Mouse (Mus musculus) heart, embryonic 10.5 days (tissue): ENCODE measurements at regions not wholly inside any gene's neighbourhood (a gene's known extent, or its start where the extent isn't known, plus 50 kb on each side); places are given as distances from the start of the nearest gene placed in this dataset.

Experiments
- DNase-seq: peaks from one replicate; pipeline ENCODE4 v3.0.0-alpha.2; 2017; ENCODE audit warnings: low spot score
- H3K27ac ChIP-seq: fragments of 300-500 bp; sonication (generic); 2 replicates; pipeline ENCODE4 v1.5.1; 2016; ENCODE audit warnings: mild to moderate bottlenecking
- H3K27me3 ChIP-seq: fragments of 300-500 bp; sonication (generic); 2 replicates; pipeline ENCODE4 v1.6.1; 2016; ENCODE audit warnings: mild to moderate bottlenecking; ENCODE audit not compliant: poor library complexity, insufficient read depth, severe bottlenecking
- H3K36me3 ChIP-seq: fragments of 300-500 bp; sonication (generic); 2 replicates; pipeline ENCODE4 v1.6.1; 2016; ENCODE audit warnings: mild to moderate bottlenecking, moderate library complexity
- H3K4me1 ChIP-seq: fragments of 300-500 bp; sonication (generic); 2 replicates; pipeline ENCODE4 v1.6.1; 2016; ENCODE audit warnings: mild to moderate bottlenecking
- H3K4me3 ChIP-seq: fragments of 300-500 bp; sonication (generic); 2 replicates; pipeline ENCODE4 v1.5.1; 2016; ENCODE audit warnings: mild to moderate bottlenecking, moderate library complexity
- H3K9me3 ChIP-seq: fragments of 300-500 bp; sonication (generic); 2 replicates; pipeline ENCODE4 v1.6.1; 2016; ENCODE audit warnings: mild to moderate bottlenecking, moderate library complexity
- WGBS: fragments of 180-500 bp; shearing (Covaris S2); methylation state at CpG from one replicate; pipeline ENCODE4 v1.1.7; 2016; 5-methylcytosine and 5-hydroxymethylcytosine counted together

DNA sequence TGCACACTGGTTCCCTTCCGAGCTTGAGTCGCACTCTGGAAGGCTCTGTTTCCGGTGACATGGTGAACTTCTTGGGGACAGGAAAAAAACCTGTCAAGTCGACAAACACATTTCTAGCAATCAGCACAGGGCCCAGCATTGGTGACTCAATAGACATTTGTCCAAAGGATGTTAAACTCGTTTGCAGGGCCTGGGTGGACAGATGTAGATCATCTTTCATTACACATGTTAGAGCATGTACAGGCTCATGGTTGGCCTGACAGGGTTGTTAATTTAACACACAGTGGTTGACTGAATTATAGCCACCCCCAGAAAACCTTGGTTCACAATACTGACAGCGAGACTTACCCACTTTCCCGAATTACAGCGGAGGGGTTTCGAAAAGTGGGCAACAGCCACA lies 288.6 kb upstream of the Zfp64 start:
- Histone ChIP-seq H3K27me3 (no peaks in the 10 kb centered on the region), H3K4me3 (no peak overlapping the region), H3K27ac (no peak overlapping the region), H3K9me3 (no peaks in the 10 kb centered on the region), H3K36me3 (no peaks in the 10 kb centered on the region), H3K4me1 (peaks cover 7% of the 10 kb centered on the region; the same call in 1 of the 2 replicates)
- 79% methylated on average over 9 of the region's 9 CpGs for WGBS
- peak; percentile 54 for DNase-seq

- WGBS: 94% methylated on average over 4 of the region's 4 CpGs
- Histone ChIP-seq H3K9me3 (no peaks in the 10 kb centered on the region), H3K27me3 (no peaks in the 10 kb centered on the region), H3K4me1 (peaks cover 7% of the 10 kb centered on the region; the same call in 1 of the 2 replicates), H3K4me3 (no peak overlapping the region), H3K36me3 (no peaks in the 10 kb centered on the region), H3K27ac (no peak overlapping the region)
- no peak for DNase-seq
These were observed 282.5 kb upstream of the Zfp64 start for GRCm38 (mm10) chr2:169237856-169238255.

- no peak for DNase-seq
- WGBS: 90% methylated on average over 9 of the region's 9 CpGs
- H3K4me1 ChIP-seq: peaks cover 7% of the 10 kb centered on the region; the same call in 1 of the 2 replicates
- H3K36me3 ChIP-seq: no peaks in the 10 kb centered on the region
- H3K27me3 ChIP-seq: no peaks in the 10 kb centered on the region
- H3K9me3 ChIP-seq: no peaks in the 10 kb centered on the region
- no peak overlapping the region for H3K27ac ChIP-seq
- no peak overlapping the region for H3K4me3 ChIP-seq
These were observed 281.9 kb upstream of the Zfp64 start for GRCm38 (mm10) chr2:169237321-169237720.

GRCm38 (mm10) chr2:169234368-169235070 lies 279.1 kb upstream of the Zfp64 start:
- 88% methylated on average over 11 of the region's 11 CpGs for WGBS
- no peaks in the 10 kb centered on the region for H3K9me3 ChIP-seq
- H3K27me3 ChIP-seq: no peaks in the 10 kb centered on the region
- H3K4me1 ChIP-seq: no peaks in the 10 kb centered on the region
- DNase-seq: no peak
- no peak overlapping the region for H3K4me3 ChIP-seq
- no peaks in the 10 kb centered on the region for H3K36me3 ChIP-seq
- no peak overlapping the region for H3K27ac ChIP-seq

DNA sequence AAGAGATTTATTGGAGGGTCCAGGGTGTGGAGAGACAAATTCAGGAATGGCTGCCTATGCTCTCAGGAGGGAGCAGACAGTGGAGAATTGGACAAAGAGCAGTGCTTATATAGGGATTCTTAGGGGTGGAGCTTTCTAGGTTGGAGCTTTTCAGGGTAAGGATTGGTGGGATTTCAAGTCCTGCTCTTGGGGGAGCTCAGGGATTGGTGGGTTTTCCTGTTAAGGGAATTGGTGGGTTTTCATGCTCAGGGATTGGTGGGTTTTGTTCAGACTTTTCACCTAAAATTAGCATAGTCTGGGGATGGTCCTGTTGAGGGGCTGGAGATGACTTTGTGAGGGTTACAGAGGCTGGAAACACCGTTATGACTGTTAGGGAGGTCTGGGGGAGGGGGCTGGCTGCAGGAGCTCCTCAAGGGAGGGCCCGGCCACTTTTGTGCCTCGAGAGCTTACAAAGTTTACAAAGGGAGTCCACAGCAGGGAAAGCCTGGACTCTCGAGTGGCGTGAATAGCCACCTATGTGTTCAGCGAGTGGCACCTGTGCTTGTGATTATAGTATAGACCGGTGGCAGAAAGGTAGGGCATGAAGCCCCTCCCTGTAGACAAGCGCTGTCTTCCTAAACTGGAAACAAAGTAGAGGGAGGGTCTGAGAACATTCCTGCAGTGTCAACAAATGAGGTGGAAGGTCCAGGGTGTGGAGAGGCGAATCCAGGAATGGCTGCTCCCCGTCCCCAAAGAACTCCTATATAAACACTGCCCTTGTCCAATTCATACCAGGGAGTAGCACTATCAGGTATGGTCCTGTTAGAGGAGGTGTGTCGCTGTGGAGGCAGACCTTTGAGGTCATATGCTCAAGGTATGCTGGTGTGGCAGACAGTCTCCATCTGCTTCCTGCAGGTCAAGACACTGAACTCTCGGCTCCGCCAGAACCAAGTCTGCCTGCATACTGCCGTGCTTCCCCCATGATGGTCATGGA lies 278.1 kb upstream of the Zfp64 start:
- Histone ChIP-seq H3K27ac (no peak overlapping the region), H3K9me3 (no peaks in the 10 kb centered on the region), H3K4me1 (no peaks in the 10 kb centered on the region), H3K36me3 (no peaks in the 10 kb centered on the region), H3K27me3 (no peaks in the 10 kb centered on the region), H3K4me3 (no peak overlapping the region)
- 80% methylated on average over 14 of the region's 14 CpGs for WGBS
- DNase-seq: no peak

- H3K27ac ChIP-seq: no peak overlapping the region
- no peaks in the 10 kb centered on the region for H3K27me3 ChIP-seq
- H3K9me3 ChIP-seq: no peaks in the 10 kb centered on the region
- peak; percentile 39 for DNase-seq
- 0 out of 2 replicates have a peak, but pooled peaks cover 3% of the 10 kb centered on the region for H3K4me1 ChIP-seq
- H3K4me3 ChIP-seq: no peak overlapping the region
- 85% methylated on average over 8 of the region's 8 CpGs for WGBS
- H3K36me3 ChIP-seq: no peaks in the 10 kb centered on the region
These were observed 266.9 kb upstream of the Zfp64 start for GRCm38 (mm10) chr2:169222264-169222663.

DNA sequence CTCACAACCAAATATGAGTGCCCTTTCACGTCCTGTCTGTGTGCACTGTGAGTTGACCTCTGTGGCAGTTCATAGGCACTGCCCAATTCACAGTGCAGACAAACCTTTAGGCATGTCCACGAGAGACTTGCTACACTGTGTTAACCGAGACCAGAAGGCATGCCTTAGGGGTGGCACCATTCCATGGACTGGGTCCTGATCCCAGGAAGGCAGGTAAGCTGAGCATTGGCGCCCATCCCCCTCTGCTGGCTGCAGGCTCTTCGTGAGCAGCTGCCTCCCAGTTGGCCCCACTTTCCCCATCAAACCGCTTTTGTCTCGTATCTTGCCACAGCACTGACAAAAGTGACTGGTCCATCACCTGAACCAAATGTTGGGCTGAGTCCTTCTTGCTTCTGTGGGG lies 265.8 kb upstream of the Zfp64 start:
- H3K4me3 ChIP-seq: no peak overlapping the region
- DNase-seq: no peak
- H3K27me3 ChIP-seq: no peaks in the 10 kb centered on the region
- H3K9me3 ChIP-seq: no peaks in the 10 kb centered on the region
- H3K27ac ChIP-seq: no peak overlapping the region
- H3K36me3 ChIP-seq: no peaks in the 10 kb centered on the region
- WGBS: 65% methylated on average over 7 of the region's 7 CpGs
- H3K4me1 ChIP-seq: 0 out of 2 replicates have a peak, but pooled peaks cover 3% of the 10 kb centered on the region

DNA sequence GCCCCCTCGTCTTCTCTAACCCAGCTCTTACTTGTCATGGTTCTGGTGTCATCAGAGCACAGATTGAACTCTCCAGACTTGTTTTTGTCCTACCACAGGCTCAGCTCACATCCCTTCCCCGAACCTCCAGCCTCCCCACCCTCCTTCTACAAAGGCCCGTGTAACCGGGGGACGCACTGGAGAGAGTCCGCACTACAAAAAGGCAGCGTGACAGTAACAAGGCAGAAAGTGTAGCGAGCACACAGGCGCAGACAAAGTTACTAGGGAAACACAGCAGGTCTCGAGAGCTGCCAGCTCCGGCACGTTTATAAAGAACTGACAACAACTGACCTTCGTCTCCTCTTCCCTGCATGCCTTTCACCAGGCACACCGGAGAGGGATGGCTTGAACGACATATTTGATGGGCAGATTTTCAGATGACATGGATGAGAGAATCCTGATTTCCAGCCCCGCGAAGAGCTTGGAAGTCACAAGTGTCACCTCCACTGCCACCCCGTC lies 260.2 kb upstream of the Zfp64 start:
- 83% methylated on average over 18 of the region's 18 CpGs for WGBS
- Histone ChIP-seq H3K36me3 (no peaks in the 10 kb centered on the region), H3K4me1 (peaks cover 24% of the 10 kb centered on the region), H3K27ac (no peak overlapping the region), H3K27me3 (no peaks in the 10 kb centered on the region), H3K9me3 (0 out of 2 replicates have a peak, but pooled peaks cover 4% of the 10 kb centered on the region), H3K4me3 (no peak overlapping the region)
- peak; percentile 54 for DNase-seq

DNA sequence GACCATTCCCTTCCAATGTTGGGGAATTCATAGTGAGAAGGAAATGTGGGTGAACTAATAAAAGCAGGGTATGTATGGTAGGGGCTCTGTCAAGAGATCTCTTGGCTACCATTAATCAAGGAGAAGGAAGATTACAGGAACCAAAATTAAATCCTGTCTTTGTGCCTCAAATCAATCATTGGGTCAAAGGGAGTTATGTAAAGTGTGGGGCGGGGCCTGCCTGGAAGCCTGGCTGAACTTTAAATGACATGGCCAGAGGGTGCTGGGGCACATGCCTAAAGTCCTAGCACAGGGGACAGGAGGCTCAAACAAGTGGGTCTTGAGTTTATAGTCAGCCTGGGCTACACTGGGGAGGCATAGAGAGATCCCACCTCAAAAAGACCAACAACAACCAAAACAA lies 259.0 kb upstream of the Zfp64 start:
- H3K27me3 ChIP-seq: no peaks in the 10 kb centered on the region
- 0 out of 2 replicates have a peak, but pooled peaks cover 4% of the 10 kb centered on the region for H3K9me3 ChIP-seq
- 71% methylated on average over 1 of the region's 1 CpGs for WGBS
- peaks cover 24% of the 10 kb centered on the region for H3K4me1 ChIP-seq
- H3K4me3 ChIP-seq: no peak overlapping the region
- 0 out of 2 replicates have a peak overlapping the region, but pooled peaks have one; percentile 8 for H3K27ac ChIP-seq
- DNase-seq: peak; percentile 69
- no peaks in the 10 kb centered on the region for H3K36me3 ChIP-seq

DNA sequence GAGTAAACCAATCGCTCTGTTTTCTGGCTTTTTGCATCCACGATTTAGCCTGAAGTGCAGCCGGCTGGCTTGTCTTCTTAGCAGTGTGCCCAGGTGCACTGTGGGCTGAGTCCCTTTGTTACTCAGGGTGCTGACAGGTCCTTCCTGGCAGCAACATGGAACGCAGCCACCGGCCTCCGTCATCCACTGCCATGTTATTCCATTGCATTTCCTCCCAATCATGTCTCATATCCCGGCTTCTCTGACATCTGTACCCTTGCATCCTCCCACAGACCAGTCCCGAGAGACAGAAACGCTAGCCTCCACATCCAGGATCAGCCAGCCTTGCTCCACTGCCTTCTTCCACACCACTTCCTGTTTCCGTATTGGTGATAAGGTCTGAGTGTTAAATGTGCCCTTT lies 257.9 kb upstream of the Zfp64 start:
- Histone ChIP-seq H3K4me3 (no peak overlapping the region), H3K27me3 (no peaks in the 10 kb centered on the region), H3K9me3 (0 out of 2 replicates have a peak, but pooled peaks cover 4% of the 10 kb centered on the region), H3K27ac (peak overlapping the region; percentile 47; the same call in 1 of the 2 replicates), H3K36me3 (no peaks in the 10 kb centered on the region), H3K4me1 (peaks cover 24% of the 10 kb centered on the region)
- no peak for DNase-seq
- 33% methylated on average over 10 of the region's 10 CpGs for WGBS

DNA sequence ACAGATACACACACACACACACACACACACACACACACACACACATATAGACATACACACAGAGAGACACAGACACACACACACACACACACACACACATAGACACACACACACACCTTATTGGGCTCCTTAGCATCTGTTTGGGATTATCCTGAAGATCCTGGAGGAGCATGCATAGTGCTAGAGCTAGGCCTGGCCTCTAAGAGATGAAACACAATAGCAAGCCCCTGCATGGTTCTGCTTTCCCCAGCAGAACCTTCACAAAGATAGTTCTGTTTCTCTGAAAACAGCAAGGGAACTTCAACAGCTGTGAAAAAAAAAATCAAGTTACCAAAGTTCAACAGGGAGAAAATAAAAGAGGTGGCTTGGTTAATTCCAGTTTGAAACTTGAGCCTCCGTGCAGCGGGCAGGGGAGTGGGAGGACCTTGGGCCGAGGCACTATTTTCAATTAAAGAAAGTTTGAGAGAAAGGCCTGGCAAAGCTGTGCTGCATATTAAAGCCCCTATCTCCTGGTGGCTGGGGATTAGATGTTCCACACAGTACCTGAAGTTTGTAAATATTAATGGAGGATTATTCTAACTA lies 257.4 kb upstream of the Zfp64 start:
- Histone ChIP-seq H3K9me3 (0 out of 2 replicates have a peak, but pooled peaks cover 4% of the 10 kb centered on the region), H3K36me3 (no peaks in the 10 kb centered on the region), H3K27me3 (no peaks in the 10 kb centered on the region), H3K4me3 (no peak overlapping the region), H3K4me1 (peaks cover 24% of the 10 kb centered on the region), H3K27ac (peak overlapping the region; percentile 62; the same call in 1 of the 2 replicates)
- DNase-seq: peak; percentile 43
- WGBS: 61% methylated on average over 3 of the region's 3 CpGs

GRCm38 (mm10) chr2:169204254-169204752 lies 248.9 kb upstream of the Zfp64 start:
- H3K4me3 ChIP-seq: peak overlapping the region; percentile 41; the same call in 1 of the 2 replicates
- 23% methylated on average over 19 of the region's 19 CpGs for WGBS
- peaks cover 19% of the 10 kb centered on the region for H3K4me1 ChIP-seq
- H3K36me3 ChIP-seq: no peaks in the 10 kb centered on the region
- H3K9me3 ChIP-seq: no peaks in the 10 kb centered on the region
- no peaks in the 10 kb centered on the region for H3K27me3 ChIP-seq
- peak overlapping the region; percentile 29; the same call in 1 of the 2 replicates for H3K27ac ChIP-seq
- no peak for DNase-seq
